Mouse (Mus musculus): ENCODE measurements around the gene St6galnac3. TPM values are rescaled to one million over a fixed set of nuclear protein-coding genes. Genes with fewer than 3 reads are reported as not detected.

St6galnac3 gene
- polyA plus RNA-seq, 1 experiment from 2014 or later: 23.2 TPM

DNA sequence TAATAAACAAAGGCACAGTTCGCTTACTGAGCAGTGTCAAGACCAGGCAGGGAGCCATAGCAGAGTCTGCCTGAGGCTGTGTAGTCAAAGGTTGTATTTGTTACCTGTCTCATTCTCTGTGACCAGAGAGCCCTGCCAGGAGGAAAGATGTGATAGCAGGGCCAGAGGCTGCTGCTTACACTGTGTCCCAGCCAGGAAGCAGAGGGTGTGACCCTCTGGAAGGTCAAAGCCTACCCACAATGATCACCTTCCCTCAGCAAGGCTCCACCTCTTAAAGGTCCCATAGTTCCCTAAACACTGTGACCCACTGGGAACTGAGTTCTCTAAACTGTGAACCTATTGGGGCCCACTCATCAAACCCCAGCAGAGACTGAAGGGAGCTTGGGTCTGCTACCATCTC is 368.9 kb downstream of the St6galnac3 start:
- Histone ChIP-seq H3K36me3 (ENCODE audit: control insufficient read depth, insufficient read depth, low read length) (no peaks in the 10 kb centered on the region), H3K4me2 (ENCODE audit: low read length) (no peak overlapping the region), H3K9me3 (ENCODE audit: control insufficient read depth, low read length) (no peaks in the 10 kb centered on the region), H3K4me1 (ENCODE audit: control insufficient read depth, insufficient read depth, low read depth, low read length) (no peaks in the 10 kb centered on the region), H3K9ac (ENCODE audit: low read depth, low read length) (no peak overlapping the region), H3K27me3 (replicated peaks; ENCODE audit: control insufficient read depth, insufficient read depth, low read length) (no peaks in the 10 kb centered on the region), H3K27ac (ENCODE audit: low read depth, low read length) (no peak overlapping the region), H3K4me3 (ENCODE audit: low read length) (no peak overlapping the region)
- no peak for ATAC-seq
- WGBS: 83% methylated on average over 1 of the region's 1 CpGs

DNA sequence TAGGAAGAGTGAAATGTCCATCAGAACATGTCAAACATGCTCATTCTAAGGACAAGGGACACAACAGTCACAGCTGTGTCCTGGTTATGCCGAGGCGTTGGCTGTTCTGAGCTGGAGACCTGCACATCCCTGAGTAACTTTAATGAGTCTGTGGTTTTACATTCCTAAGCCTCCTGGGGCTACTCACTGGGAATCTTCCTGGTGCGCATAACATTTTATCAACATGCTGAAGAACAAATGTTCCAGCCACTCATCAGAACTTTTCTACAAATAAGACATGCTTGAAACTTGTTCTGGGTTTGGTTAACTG is 370.0 kb downstream of the St6galnac3 start:
- Histone ChIP-seq H3K27ac (ENCODE audit: low read depth, low read length) (no peak overlapping the region), H3K4me1 (ENCODE audit: control insufficient read depth, insufficient read depth, low read depth, low read length) (no peaks in the 10 kb centered on the region; the same call in 1 of the 2 replicates), H3K4me3 (ENCODE audit: low read length) (no peak overlapping the region), H3K36me3 (ENCODE audit: control insufficient read depth, insufficient read depth, low read length) (no peaks in the 10 kb centered on the region), H3K4me2 (ENCODE audit: low read length) (no peak overlapping the region), H3K9ac (ENCODE audit: low read depth, low read length) (no peak overlapping the region), H3K9me3 (ENCODE audit: control insufficient read depth, low read length) (no peaks in the 10 kb centered on the region), H3K27me3 (replicated peaks; ENCODE audit: control insufficient read depth, insufficient read depth, low read length) (no peaks in the 10 kb centered on the region)
- no peak for ATAC-seq
- 83% methylated on average over 3 of the region's 3 CpGs for WGBS

DNA sequence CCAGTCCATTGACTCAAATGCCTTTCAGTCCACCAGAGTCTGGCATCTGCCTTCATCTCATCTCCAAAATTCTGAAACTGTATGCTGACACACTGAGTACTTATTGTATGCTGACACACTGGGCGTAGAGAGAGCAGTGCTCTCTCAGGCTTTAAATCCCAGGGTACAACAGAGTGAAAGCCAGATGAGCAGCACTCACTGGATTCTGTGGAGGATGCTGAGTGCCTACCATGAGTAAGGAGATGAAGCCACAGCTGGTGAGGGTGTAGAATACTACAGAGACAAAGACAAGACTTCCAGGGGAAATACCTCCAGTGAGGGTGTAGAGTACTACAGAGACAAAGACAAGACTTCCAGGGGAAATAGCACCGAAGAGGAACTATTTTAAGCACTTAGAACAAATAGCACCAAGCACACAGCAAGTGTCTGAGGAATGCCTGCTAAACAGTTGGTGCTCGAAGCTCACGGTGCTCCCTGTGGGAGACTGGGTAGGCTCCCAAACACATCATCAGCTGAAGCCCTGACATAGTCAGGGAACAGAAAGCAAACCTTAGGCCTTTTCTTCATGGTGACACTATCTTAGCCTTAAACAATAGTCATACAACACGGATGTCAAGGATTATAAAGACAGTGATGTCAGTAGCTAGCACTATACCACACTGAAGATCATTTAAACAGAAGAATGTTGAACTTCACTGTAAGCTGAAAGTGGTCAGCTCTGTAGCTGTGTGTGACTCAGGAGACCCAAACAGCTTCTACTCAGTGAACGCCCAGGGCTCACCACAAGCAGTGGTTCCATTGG is 370.6 kb downstream of the St6galnac3 start:
- H3K4me3 ChIP-seq (ENCODE audit: low read length): no peak overlapping the region
- H3K9ac ChIP-seq (ENCODE audit: low read depth, low read length): no peak overlapping the region
- no peak for ATAC-seq
- H3K27me3 ChIP-seq (replicated peaks; ENCODE audit: control insufficient read depth, insufficient read depth, low read length): no peaks in the 10 kb centered on the region
- H3K4me1 ChIP-seq (ENCODE audit: control insufficient read depth, insufficient read depth, low read depth, low read length): no peaks in the 10 kb centered on the region; the same call in 1 of the 2 replicates
- H3K4me2 ChIP-seq (ENCODE audit: low read length): no peak overlapping the region
- 94% methylated on average over 6 of the region's 6 CpGs for WGBS
- no peaks in the 10 kb centered on the region for H3K36me3 ChIP-seq (ENCODE audit: control insufficient read depth, insufficient read depth, low read length)
- H3K27ac ChIP-seq (ENCODE audit: low read depth, low read length): no peak overlapping the region
- H3K9me3 ChIP-seq (ENCODE audit: control insufficient read depth, low read length): no peaks in the 10 kb centered on the region

DNA sequence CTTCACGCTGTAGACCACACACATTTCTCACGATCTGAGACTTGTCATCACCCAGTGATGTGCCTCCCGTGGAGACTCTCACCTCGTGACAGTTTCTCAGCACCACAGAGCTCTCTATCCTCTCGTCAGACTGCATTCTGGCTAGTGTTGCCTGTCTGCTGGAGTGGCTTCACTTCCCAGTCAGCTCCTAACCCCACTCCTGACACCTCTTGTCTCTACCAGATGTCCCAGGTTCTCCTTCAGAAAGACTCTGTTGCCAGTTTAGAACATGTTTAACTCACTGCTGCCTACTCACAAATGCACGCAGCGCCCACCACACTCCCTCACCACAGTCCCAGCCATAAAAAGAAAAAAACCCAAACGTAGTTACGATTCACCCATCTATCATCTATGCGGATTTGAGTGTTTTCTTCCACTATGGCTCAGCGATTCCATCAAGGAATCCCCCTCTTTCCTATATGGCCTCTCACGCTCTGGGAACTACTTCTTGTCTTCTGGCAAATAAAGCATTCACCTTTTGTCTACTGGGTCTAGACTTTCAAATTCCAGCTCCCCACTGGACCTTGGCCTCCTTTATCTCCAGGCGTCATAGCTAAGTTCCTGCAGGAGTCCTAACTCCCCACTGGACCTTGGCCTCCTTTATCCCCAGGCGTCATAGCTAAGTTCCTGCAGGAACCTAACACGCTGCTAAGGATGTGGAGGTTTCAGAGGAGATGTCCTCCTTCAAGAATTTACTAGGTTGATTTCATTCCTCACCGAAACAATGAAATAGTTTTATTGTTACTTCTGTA is 371.5 kb downstream of the St6galnac3 start:
- no peak for ATAC-seq
- 87% methylated on average over 16 of the region's 16 CpGs for WGBS
- no peaks in the 10 kb centered on the region for H3K27me3 ChIP-seq (replicated peaks; ENCODE audit: control insufficient read depth, insufficient read depth, low read length)
- no peak overlapping the region for H3K4me2 ChIP-seq (ENCODE audit: low read length)
- H3K9ac ChIP-seq (ENCODE audit: low read depth, low read length): no peak overlapping the region
- H3K36me3 ChIP-seq (ENCODE audit: control insufficient read depth, insufficient read depth, low read length): no peaks in the 10 kb centered on the region
- no peaks in the 10 kb centered on the region; the same call in 1 of the 2 replicates for H3K4me1 ChIP-seq (ENCODE audit: control insufficient read depth, insufficient read depth, low read depth, low read length)
- H3K27ac ChIP-seq (ENCODE audit: low read depth, low read length): no peak overlapping the region
- H3K9me3 ChIP-seq (ENCODE audit: control insufficient read depth, low read length): no peaks in the 10 kb centered on the region
- H3K4me3 ChIP-seq (ENCODE audit: low read length): no peak overlapping the region

DNA sequence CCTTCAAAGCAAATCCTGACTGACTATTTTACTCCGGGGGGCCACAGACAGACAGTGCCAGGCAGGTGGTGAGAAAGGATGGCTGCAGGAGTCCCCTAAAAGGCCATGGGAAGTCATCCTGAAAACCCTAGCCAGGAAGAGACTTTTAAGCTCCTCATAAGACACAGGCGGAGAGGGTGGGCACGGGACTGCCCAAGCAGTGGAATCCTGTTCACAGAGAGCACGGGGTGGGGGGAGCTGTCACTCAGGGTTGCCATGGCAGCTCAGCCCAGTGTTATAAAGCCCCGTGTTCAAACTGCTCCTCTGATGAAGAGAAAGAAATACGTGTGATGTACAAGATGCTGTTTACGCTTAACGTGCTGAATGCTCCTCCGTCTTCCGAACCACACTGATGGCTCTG is 375.0 kb downstream of the St6galnac3 start:
- Histone ChIP-seq H3K4me2 (ENCODE audit: low read length) (no peak overlapping the region), H3K36me3 (ENCODE audit: control insufficient read depth, insufficient read depth, low read length) (no peaks in the 10 kb centered on the region), H3K4me1 (ENCODE audit: control insufficient read depth, insufficient read depth, low read depth, low read length) (no peaks in the 10 kb centered on the region; the same call in 1 of the 2 replicates), H3K27me3 (replicated peaks; ENCODE audit: control insufficient read depth, insufficient read depth, low read length) (no peaks in the 10 kb centered on the region), H3K9me3 (ENCODE audit: control insufficient read depth, low read length) (no peaks in the 10 kb centered on the region), H3K27ac (ENCODE audit: low read depth, low read length) (no peak overlapping the region), H3K4me3 (ENCODE audit: low read length) (no peak overlapping the region), H3K9ac (ENCODE audit: low read depth, low read length) (no peak overlapping the region)
- 41% methylated on average over 10 of the region's 10 CpGs for WGBS
- ATAC-seq: peak; percentile 61

DNA sequence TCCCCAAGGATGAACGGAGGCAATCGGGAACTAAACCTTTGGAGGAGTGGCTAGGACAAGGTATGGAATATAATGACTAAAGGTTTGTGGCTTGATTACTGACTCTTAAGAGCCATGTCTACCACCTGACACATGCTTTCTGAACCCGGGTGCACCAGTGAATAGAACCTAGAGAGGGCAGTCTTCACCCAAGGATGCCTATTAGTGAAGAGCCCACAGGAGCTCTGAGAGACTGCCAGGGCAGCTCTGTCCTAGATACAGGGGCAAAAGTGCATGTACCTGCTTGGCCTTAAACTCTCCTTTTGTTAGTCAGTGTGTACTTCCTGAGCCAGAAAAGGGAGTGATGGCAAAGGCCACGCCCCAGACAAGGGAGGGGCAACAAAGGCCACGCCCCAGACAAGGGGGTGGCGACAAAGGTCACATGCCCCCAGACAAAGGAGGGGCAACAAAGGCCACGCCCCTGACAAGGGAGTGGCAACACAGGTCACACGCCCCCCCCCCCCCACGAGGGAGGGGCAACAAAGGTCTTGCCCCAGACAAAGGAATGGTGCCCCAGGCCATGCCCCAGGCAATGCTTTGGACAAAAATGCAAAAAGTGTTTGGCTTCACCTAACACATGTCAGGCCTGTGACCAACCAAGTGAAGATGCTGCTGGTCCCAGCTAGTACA is 376.0 kb downstream of the St6galnac3 start:
- H3K27ac ChIP-seq (ENCODE audit: low read depth, low read length): no peak overlapping the region
- no peaks in the 10 kb centered on the region for H3K9me3 ChIP-seq (ENCODE audit: control insufficient read depth, low read length)
- no peaks in the 10 kb centered on the region; the same call in 1 of the 2 replicates for H3K4me1 ChIP-seq (ENCODE audit: control insufficient read depth, insufficient read depth, low read depth, low read length)
- H3K4me2 ChIP-seq (ENCODE audit: low read length): no peak overlapping the region
- no peak overlapping the region for H3K9ac ChIP-seq (ENCODE audit: low read depth, low read length)
- ATAC-seq: no peak
- H3K4me3 ChIP-seq (ENCODE audit: low read length): no peak overlapping the region
- H3K36me3 ChIP-seq (ENCODE audit: control insufficient read depth, insufficient read depth, low read length): no peaks in the 10 kb centered on the region
- H3K27me3 ChIP-seq (replicated peaks; ENCODE audit: control insufficient read depth, insufficient read depth, low read length): no peaks in the 10 kb centered on the region
- 89% methylated on average over 9 of the region's 9 CpGs for WGBS

DNA sequence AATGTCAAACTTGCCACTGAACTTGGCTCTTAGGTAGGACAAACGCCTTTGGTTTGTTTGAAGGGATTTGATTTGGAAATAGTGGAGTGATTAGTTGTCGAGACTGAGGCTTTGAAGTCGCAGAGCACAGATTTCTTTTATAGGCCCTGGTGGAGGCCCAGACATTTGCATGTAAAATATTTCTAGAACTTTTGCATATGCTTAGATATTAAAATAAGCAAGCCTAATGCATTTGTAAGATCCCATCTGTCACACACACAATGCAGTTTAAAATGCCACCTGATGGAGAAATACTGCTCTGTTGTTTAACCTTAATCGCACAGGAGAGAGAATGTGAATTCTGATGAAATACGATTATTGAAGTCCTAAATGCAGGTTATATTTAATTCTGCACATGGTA is 380.0 kb downstream of the St6galnac3 start:
- H3K9me3 ChIP-seq (ENCODE audit: control insufficient read depth, low read length): no peaks in the 10 kb centered on the region
- WGBS: 64% methylated on average over 5 of the region's 5 CpGs
- no peak overlapping the region for H3K4me2 ChIP-seq (ENCODE audit: low read length)
- no peaks in the 10 kb centered on the region for H3K36me3 ChIP-seq (ENCODE audit: control insufficient read depth, insufficient read depth, low read length)
- H3K4me1 ChIP-seq (ENCODE audit: control insufficient read depth, insufficient read depth, low read depth, low read length): no peaks in the 10 kb centered on the region; the same call in 1 of the 2 replicates
- H3K27me3 ChIP-seq (replicated peaks; ENCODE audit: control insufficient read depth, insufficient read depth, low read length): no peaks in the 10 kb centered on the region
- no peak overlapping the region for H3K4me3 ChIP-seq (ENCODE audit: low read length)
- no peak overlapping the region for H3K9ac ChIP-seq (ENCODE audit: low read depth, low read length)
- no peak overlapping the region for H3K27ac ChIP-seq (ENCODE audit: low read depth, low read length)
- no peak for ATAC-seq

DNA sequence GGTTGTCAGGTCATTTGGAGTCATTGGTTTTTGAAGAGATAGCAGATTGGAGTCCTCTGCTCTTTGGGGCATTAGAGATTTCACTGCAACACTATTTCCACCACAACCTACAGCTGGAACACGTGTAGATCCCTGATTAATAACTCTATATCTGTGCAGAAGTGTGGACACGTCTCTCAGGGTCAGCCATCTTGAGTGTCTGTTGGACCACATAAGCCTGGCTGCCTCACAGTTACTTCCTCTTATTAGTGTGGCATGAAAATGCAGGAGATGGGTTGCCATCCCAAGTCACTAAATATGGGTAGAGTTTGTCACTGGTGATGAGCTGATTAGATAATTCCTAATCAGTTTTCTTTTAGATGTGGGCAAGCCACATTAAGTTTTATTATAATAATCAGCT is 385.0 kb downstream of the St6galnac3 start:
- Histone ChIP-seq H3K9me3 (ENCODE audit: control insufficient read depth, low read length) (no peaks in the 10 kb centered on the region), H3K4me1 (ENCODE audit: control insufficient read depth, insufficient read depth, low read depth, low read length) (no peaks in the 10 kb centered on the region; the same call in 1 of the 2 replicates), H3K4me3 (ENCODE audit: low read length) (no peak overlapping the region), H3K9ac (ENCODE audit: low read depth, low read length) (no peak overlapping the region), H3K27ac (ENCODE audit: low read depth, low read length) (no peak overlapping the region), H3K27me3 (replicated peaks; ENCODE audit: control insufficient read depth, insufficient read depth, low read length) (no peaks in the 10 kb centered on the region), H3K36me3 (ENCODE audit: control insufficient read depth, insufficient read depth, low read length) (no peaks in the 10 kb centered on the region), H3K4me2 (ENCODE audit: low read length) (no peak overlapping the region)
- 82% methylated on average over 2 of the region's 2 CpGs for WGBS
- ATAC-seq: no peak

DNA sequence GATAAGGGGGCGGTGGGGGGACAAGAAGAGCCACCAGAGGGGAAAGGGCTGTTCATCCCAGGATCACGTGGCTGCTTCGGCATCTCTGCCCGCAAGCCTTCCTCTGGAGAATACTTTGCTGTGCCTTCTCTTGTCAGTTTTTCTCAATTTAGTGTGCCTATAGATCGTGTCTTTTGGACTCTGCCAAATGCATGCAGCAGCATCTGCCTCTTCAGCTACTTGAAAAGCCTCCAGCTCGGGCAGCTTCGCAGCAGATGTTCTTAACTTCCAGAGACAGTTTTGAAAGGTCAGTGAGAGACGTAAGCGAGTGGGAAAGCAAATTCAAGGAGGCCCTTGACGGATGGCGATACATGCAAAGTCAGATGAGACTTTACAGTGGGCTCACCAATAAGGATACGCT is 385.9 kb downstream of the St6galnac3 start:
- H3K9me3 ChIP-seq (ENCODE audit: control insufficient read depth, low read length): no peaks in the 10 kb centered on the region
- WGBS: 66% methylated on average over 12 of the region's 12 CpGs
- no peak overlapping the region for H3K9ac ChIP-seq (ENCODE audit: low read depth, low read length)
- ATAC-seq: no peak
- H3K27me3 ChIP-seq (replicated peaks; ENCODE audit: control insufficient read depth, insufficient read depth, low read length): no peaks in the 10 kb centered on the region
- no peak overlapping the region for H3K4me3 ChIP-seq (ENCODE audit: low read length)
- H3K36me3 ChIP-seq (ENCODE audit: control insufficient read depth, insufficient read depth, low read length): no peaks in the 10 kb centered on the region
- no peak overlapping the region for H3K27ac ChIP-seq (ENCODE audit: low read depth, low read length)
- no peaks in the 10 kb centered on the region; the same call in 1 of the 2 replicates for H3K4me1 ChIP-seq (ENCODE audit: control insufficient read depth, insufficient read depth, low read depth, low read length)
- no peak overlapping the region for H3K4me2 ChIP-seq (ENCODE audit: low read length)

Measured in hindbrain, embryonic 16.5 days (tissue).